Mouse (Mus musculus) spleen, adult 2 months (tissue): ENCODE results near the gene Prnp.

ENCODE experiments used
- CTCF ChIP-seq: fragments of 200-500 bp; IDR thresholded peaks from 2 replicates; pipeline ENCODE4 v1.5.1; 2011; ENCODE audit warnings: mild to moderate bottlenecking, inconsistent platforms; ENCODE audit not compliant: insufficient read depth, insufficient read length, insufficient replicate concordance; ENCODE audit errors: extremely low read depth
- POLR2A ChIP-seq: fragments of 200-500 bp; IDR thresholded peaks from 2 replicates; pipeline ENCODE4 v1.6.1; 2011; ENCODE audit warnings: low read depth, low read length, inconsistent platforms

- TF ChIP-seq CTCF, result no peak
- TF ChIP-seq POLR2A, result no peak
These were observed 7.3 kb upstream of the Prnp start for GRCm38 (mm10) chr2:131902423-131902822.
